Mouse (Mus musculus) neural tube, embryonic 15.5 days (tissue): ENCODE measurements around the gene Gsto2. TPM values are rescaled to one million over a fixed set of nuclear protein-coding genes. Genes with fewer than 3 reads are reported as not detected.
A peak's percentile ranks its signal among the peaks of the same experiment; 100 is the strongest.

Source experiments
- ATAC-seq: fragments of 200-750 bp; cut with Nextera tagmentation; 2 replicates; pipeline ENCODE4 v1.8.0; 2017; ENCODE audit warnings: mild to moderate bottlenecking, moderate TSS enrichment, moderate library complexity; ENCODE audit not compliant: low FRiP score
- H3K27ac ChIP-seq: fragments of 300-500 bp; sonication (generic); replicated peaks from 2 replicates; pipeline ENCODE4 v1.5.1; 2015; ENCODE audit warnings: mild to moderate bottlenecking, inconsistent platforms
- H3K27me3 ChIP-seq: fragments of 300-500 bp; sonication (generic); replicated peaks from 2 replicates; pipeline ENCODE4 v1.6.1; 2015; ENCODE audit warnings: inconsistent platforms
- H3K36me3 ChIP-seq: fragments of 300-500 bp; sonication (generic); 2 replicates; pipeline ENCODE4 v1.6.1; 2015; ENCODE audit warnings: inconsistent platforms
- H3K4me1 ChIP-seq: fragments of 300-500 bp; sonication (generic); 2 replicates; pipeline ENCODE4 v1.6.1; 2015; ENCODE audit warnings: inconsistent platforms
- H3K4me2 ChIP-seq: fragments of 300-500 bp; sonication (generic); 2 replicates; pipeline ENCODE4 v1.6.1; 2015; ENCODE audit warnings: inconsistent platforms, mild to moderate bottlenecking, moderate library complexity
- H3K4me3 ChIP-seq: fragments of 300-500 bp; sonication (generic); replicated peaks from 2 replicates; pipeline ENCODE4 v1.5.1; 2015; ENCODE audit warnings: mild to moderate bottlenecking, inconsistent platforms
- H3K9ac ChIP-seq: fragments of 300-500 bp; sonication (generic); replicated peaks from 2 replicates; pipeline ENCODE4 v1.6.1; 2015; ENCODE audit warnings: mild to moderate bottlenecking, inconsistent platforms
- H3K9me3 ChIP-seq: fragments of 300-500 bp; sonication (generic); replicated peaks from 2 replicates; pipeline ENCODE4 v1.6.1; 2016; ENCODE audit warnings: inconsistent platforms
- WGBS: fragments of 180-500 bp; shearing (Covaris S2); methylation state at CpG from one replicate; pipeline ENCODE4 v1.1.7; 2015; ENCODE audit warnings: mixed read lengths; 5-methylcytosine and 5-hydroxymethylcytosine counted together
- polyA plus RNA-seq: library from polyadenylated mRNA; unstranded; fragments of >200 nt; fragmentation: Nextera tagmentation; extraction: Ambion mirVana; gene quantifications from 2 replicates; pipeline ENCODE4 v1.2.1, GENCODE M21; 2015

The Gsto2 gene
- polyA plus RNA-seq, 1 experiment from 2014 or later: 1.8 TPM

DNA sequence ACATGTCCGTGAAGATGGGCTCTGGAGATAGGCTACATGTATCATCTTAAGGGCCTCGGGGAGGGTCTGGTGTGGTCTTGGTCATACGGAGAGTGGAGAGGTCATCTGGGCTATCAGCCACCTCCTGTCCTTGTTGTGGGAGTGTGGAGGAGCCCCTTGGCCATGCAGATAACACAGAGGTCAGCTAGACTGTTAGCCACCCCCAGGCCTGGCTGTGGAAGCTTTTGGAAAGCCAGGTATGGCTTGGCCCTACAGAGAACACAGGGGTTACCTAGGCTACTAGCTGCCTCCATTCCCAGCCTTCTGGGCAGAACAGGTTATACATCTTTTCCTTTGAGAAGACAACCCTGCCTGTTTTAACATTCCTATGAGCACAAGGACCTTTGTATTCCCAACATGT, 2.8 kb upstream of the Gsto2 start:
- H3K9ac ChIP-seq: no peak overlapping the region
- no peaks in the 10 kb centered on the region for H3K9me3 ChIP-seq
- peaks cover 8% of the 10 kb centered on the region for H3K4me1 ChIP-seq
- no peaks in the 10 kb centered on the region for H3K27me3 ChIP-seq
- H3K4me2 ChIP-seq: no peak overlapping the region
- H3K27ac ChIP-seq: no peak overlapping the region
- peaks cover 28% of the 10 kb centered on the region; the same call in 1 of the 2 replicates for H3K36me3 ChIP-seq
- 95% methylated on average over 3 of the region's 3 CpGs for WGBS
- no peak for ATAC-seq
- H3K4me3 ChIP-seq: no peak overlapping the region

GRCm38 (mm10) chr19:47864051-47864450, 1.3 kb upstream of the Gsto2 start:
- Histone ChIP-seq H3K4me3 (no peak overlapping the region), H3K9me3 (no peaks in the 10 kb centered on the region), H3K4me1 (peaks cover 8% of the 10 kb centered on the region), H3K27ac (no peak overlapping the region), H3K9ac (no peak overlapping the region), H3K36me3 (peaks cover 26% of the 10 kb centered on the region; the same call in 1 of the 2 replicates), H3K4me2 (no peak overlapping the region), H3K27me3 (no peaks in the 10 kb centered on the region)
- ATAC-seq: no peak
- WGBS: 98% methylated on average over 9 of the region's 9 CpGs

DNA sequence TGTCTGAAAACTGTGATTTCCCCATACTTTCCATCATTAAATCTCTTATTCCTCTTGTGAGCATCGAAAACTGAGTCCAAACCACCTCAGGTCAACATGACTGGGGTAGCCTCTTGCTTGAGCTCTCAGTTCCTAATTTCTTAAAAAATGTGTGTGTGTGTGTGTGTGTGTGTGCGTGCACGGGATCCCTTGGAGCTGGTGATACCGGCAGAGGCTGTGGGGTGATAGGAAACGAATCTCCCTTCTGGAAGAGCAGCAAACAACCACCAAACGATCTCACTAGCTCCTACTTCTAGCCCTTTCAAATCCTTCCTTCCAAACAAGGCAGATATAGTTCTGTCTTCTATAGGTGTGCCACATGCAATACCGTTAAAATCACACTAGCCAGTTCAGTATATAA, 613 bp upstream of the Gsto2 start:
- peak overlapping the region; percentile 93 for H3K9ac ChIP-seq
- peaks cover 21% of the 10 kb centered on the region; the same call in 1 of the 2 replicates for H3K36me3 ChIP-seq
- H3K4me3 ChIP-seq: peak overlapping the region; percentile 74
- H3K27me3 ChIP-seq: no peaks in the 10 kb centered on the region
- 0 out of 2 replicates have a peak, but pooled peaks have one; percentile 4 for ATAC-seq
- peaks cover 8% of the 10 kb centered on the region for H3K4me1 ChIP-seq
- H3K27ac ChIP-seq: no peak overlapping the region
- peak overlapping the region; percentile 85 for H3K4me2 ChIP-seq
- no peaks in the 10 kb centered on the region for H3K9me3 ChIP-seq
- WGBS: 85% methylated on average over 7 of the region's 7 CpGs

GRCm38 (mm10) chr19:47867628-47868175, 2.4 kb downstream of the Gsto2 start:
- H3K27me3 ChIP-seq: no peaks in the 10 kb centered on the region
- 76% methylated on average over 4 of the region's 4 CpGs for WGBS
- no peak overlapping the region for H3K4me3 ChIP-seq
- no peaks in the 10 kb centered on the region for H3K9me3 ChIP-seq
- H3K4me1 ChIP-seq: peaks cover 8% of the 10 kb centered on the region
- no peak overlapping the region for H3K27ac ChIP-seq
- no peak overlapping the region for H3K4me2 ChIP-seq
- no peak overlapping the region for H3K9ac ChIP-seq
- H3K36me3 ChIP-seq: 0 out of 2 replicates have a peak, but pooled peaks cover 8% of the 10 kb centered on the region
- no peak for ATAC-seq

DNA sequence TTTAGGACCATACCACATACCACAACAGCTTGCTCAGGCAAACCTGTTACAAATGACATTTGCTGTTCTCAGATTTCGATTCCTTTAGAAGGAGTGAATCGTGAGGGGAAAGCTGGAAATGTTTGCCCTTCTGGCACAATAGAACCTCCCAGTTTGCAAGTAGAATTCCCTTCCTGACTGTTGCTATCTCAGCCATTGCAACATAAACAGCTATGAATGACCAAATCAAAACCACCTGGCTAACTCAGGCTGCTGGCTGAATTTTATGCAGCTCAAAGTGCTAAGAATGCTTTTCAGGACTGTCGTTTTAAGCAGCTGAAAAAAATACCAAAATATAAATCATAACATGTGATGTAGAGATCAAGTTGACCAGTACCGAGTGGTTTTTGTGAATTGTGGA, 3.6 kb downstream of the Gsto2 start:
- Histone ChIP-seq H3K9ac (no peak overlapping the region), H3K27me3 (no peaks in the 10 kb centered on the region), H3K4me1 (peaks cover 8% of the 10 kb centered on the region), H3K4me2 (no peak overlapping the region), H3K27ac (no peak overlapping the region), H3K4me3 (no peak overlapping the region), H3K9me3 (no peaks in the 10 kb centered on the region), H3K36me3 (0 out of 2 replicates have a peak, but pooled peaks cover 5% of the 10 kb centered on the region)
- 81% methylated on average over 4 of the region's 4 CpGs for WGBS
- ATAC-seq: no peak

- no peaks in the 10 kb centered on the region for H3K27me3 ChIP-seq
- 65% methylated on average over 3 of the region's 3 CpGs for WGBS
- no peaks in the 10 kb centered on the region for H3K9me3 ChIP-seq
- no peaks in the 10 kb centered on the region for H3K36me3 ChIP-seq
- peaks cover 8% of the 10 kb centered on the region for H3K4me1 ChIP-seq
- H3K9ac ChIP-seq: no peak overlapping the region
- ATAC-seq: no peak
- H3K27ac ChIP-seq: no peak overlapping the region
- no peak overlapping the region for H3K4me3 ChIP-seq
- no peak overlapping the region for H3K4me2 ChIP-seq
These were observed 4.2 kb downstream of the Gsto2 start for GRCm38 (mm10) chr19:47869516-47869915.

DNA sequence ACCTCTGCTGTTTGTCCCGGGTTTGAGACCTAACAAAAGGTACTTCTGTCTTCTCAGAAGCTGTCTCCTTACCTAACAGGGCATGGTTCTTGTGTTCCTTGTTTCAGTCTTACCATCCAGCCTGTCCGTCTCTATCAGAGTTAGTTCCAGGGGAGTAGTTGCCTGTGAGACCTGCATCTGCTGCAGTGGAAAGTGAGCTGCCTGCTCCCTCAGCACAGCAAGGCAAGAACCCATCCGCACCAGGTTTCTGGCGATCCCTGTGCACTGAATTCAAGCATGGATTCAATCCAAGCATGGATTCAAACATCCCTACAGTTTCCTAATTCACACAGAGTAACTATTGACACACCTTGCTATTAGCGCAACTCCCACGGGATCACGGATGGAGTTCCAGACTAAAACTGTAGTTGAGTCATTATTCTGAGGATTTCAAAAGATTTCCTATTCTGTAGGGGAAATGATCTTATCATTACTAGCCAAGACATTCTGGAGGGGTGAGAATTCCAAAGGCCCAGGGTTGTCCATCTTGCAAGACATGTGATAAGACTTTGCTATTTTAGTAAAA, 4.8 kb downstream of the Gsto2 start:
- peaks cover 3% of the 10 kb centered on the region; the same call in 1 of the 2 replicates for H3K4me1 ChIP-seq
- no peak overlapping the region for H3K4me2 ChIP-seq
- no peaks in the 10 kb centered on the region for H3K36me3 ChIP-seq
- no peaks in the 10 kb centered on the region for H3K9me3 ChIP-seq
- ATAC-seq: no peak
- no peak overlapping the region for H3K9ac ChIP-seq
- H3K4me3 ChIP-seq: no peak overlapping the region
- no peaks in the 10 kb centered on the region for H3K27me3 ChIP-seq
- WGBS: 77% methylated on average over 7 of the region's 7 CpGs
- no peak overlapping the region for H3K27ac ChIP-seq

DNA sequence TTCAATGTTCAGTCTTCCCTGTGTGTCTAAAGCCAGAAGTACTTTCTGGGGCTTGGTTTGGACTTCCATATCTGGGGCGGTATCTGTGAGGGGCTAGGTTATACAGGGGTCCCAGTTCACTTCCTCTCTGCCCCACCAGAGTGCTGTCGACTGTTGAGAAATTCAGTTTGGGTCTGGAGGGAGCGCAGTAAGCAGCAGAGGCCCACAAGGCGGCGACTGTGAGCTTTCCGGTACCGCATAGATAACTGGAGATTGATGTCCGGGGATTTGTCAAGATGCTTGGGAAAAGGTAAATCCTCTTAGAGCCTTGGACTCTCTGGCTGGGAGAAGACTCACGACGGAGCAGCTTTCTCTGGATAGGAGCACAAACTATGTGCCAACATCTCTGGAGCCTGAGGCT, 6.2 kb downstream of the Gsto2 start:
- Histone ChIP-seq H3K4me2 (no peak overlapping the region), H3K4me3 (no peak overlapping the region), H3K27me3 (no peaks in the 10 kb centered on the region), H3K9me3 (no peaks in the 10 kb centered on the region), H3K27ac (no peak overlapping the region), H3K4me1 (no peaks in the 10 kb centered on the region), H3K36me3 (no peaks in the 10 kb centered on the region), H3K9ac (no peak overlapping the region)
- no peak for ATAC-seq
- 33% methylated on average over 10 of the region's 10 CpGs for WGBS

DNA sequence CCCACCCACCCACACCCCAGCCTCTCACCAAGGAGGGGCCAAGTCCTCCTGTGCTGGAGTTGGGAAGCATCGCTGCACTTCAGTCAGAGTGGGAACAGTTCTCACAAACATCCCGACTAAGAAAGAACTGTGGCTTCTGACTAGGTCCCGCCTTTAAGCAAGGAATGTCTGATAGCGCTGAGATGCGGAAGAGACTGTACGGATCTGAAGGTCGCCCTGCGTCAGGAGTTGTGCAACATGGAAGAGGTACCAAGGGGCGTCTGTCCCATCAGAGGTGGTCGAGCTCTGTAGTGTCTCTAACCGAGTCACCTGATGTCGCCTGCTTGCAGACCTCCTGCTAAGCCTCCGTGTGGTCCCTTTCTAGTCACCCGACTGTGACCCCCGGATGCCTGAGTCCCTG, 10.9 kb downstream of the Gsto2 start:
- ATAC-seq: no peak
- no peaks in the 10 kb centered on the region for H3K27me3 ChIP-seq
- no peak overlapping the region for H3K4me3 ChIP-seq
- H3K4me2 ChIP-seq: no peak overlapping the region
- 86% methylated on average over 15 of the region's 15 CpGs for WGBS
- peaks cover 3% of the 10 kb centered on the region; the same call in 1 of the 2 replicates for H3K4me1 ChIP-seq
- no peak overlapping the region for H3K27ac ChIP-seq
- H3K36me3 ChIP-seq: no peaks in the 10 kb centered on the region
- no peak overlapping the region for H3K9ac ChIP-seq
- H3K9me3 ChIP-seq: no peaks in the 10 kb centered on the region

DNA sequence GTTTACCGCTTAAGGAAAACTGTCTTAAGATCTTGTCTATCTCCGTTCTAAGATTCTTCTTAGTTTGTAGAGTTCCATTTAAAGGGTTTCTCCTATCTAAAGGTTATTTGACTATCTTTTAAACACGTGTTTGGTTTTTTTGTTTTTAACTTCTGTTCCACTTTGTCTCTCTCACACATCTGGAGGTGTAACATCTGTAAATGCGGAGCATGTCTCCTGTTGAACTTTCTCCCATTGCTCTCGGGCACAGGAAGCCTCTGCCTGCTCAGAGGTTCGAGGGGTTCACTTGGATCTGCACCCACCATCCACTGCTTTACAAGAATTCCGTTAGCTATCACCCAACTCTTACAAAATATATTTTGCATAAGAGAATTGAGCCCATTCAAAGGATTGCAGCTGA, 16.2 kb downstream of the Gsto2 start:
- ATAC-seq: no peak
- no peaks in the 10 kb centered on the region for H3K27me3 ChIP-seq
- peaks cover 3% of the 10 kb centered on the region; the same call in 1 of the 2 replicates for H3K4me1 ChIP-seq
- no peaks in the 10 kb centered on the region for H3K36me3 ChIP-seq
- WGBS: 86% methylated on average over 7 of the region's 7 CpGs
- H3K9me3 ChIP-seq: no peaks in the 10 kb centered on the region
- H3K4me2 ChIP-seq: no peak overlapping the region
- no peak overlapping the region for H3K27ac ChIP-seq
- no peak overlapping the region for H3K4me3 ChIP-seq
- H3K9ac ChIP-seq: no peak overlapping the region

GRCm38 (mm10) chr19:47882151-47882881, 17.0 kb downstream of the Gsto2 start:
- Histone ChIP-seq H3K27me3 (no peaks in the 10 kb centered on the region), H3K9me3 (no peaks in the 10 kb centered on the region), H3K4me2 (no peak overlapping the region), H3K4me3 (no peak overlapping the region), H3K9ac (no peak overlapping the region), H3K4me1 (peaks cover 3% of the 10 kb centered on the region; the same call in 1 of the 2 replicates), H3K36me3 (no peaks in the 10 kb centered on the region), H3K27ac (no peak overlapping the region)
- WGBS: 28% methylated on average over 11 of the region's 11 CpGs
- peak; percentile 55 for ATAC-seq

GRCm38 (mm10) chr19:47882882-47883254, 17.5 kb downstream of the Gsto2 start:
- WGBS: 67% methylated on average over 9 of the region's 9 CpGs
- H3K27ac ChIP-seq: no peak overlapping the region
- H3K9ac ChIP-seq: no peak overlapping the region
- ATAC-seq: 0 out of 2 replicates have a peak, but pooled peaks have one; percentile 28
- no peak overlapping the region for H3K4me2 ChIP-seq
- H3K9me3 ChIP-seq: no peaks in the 10 kb centered on the region
- H3K4me1 ChIP-seq: peaks cover 3% of the 10 kb centered on the region; the same call in 1 of the 2 replicates
- H3K36me3 ChIP-seq: no peaks in the 10 kb centered on the region
- H3K27me3 ChIP-seq: no peaks in the 10 kb centered on the region
- H3K4me3 ChIP-seq: no peak overlapping the region
